Mouse (Mus musculus): ENCODE data around the gene Slfnl1. TPM values are rescaled to one million over a fixed set of nuclear protein-coding genes. Genes with fewer than 3 reads are reported as not detected.

Gene Slfnl1
- total and polyA plus RNA-seq, 2 experiments from 2014 or later = 0.73 TPM; not detected in 1

GRCm38 (mm10) chr4:120556592-120556991 is 24.6 kb downstream of the Slfnl1 start:
- no peak overlapping the region for H3K4me2 ChIP-seq (ENCODE audit: low read depth, low read length)
- H3K27me3 ChIP-seq (ENCODE audit: insufficient read depth, low read length) = no peaks in the 10 kb centered on the region
- H3K36me3 ChIP-seq (ENCODE audit: insufficient read depth, low read length) = peaks cover 64% of the 10 kb centered on the region
- H3K27ac ChIP-seq = no peak overlapping the region
- no peaks in the 10 kb centered on the region for H3K4me1 ChIP-seq (ENCODE audit: insufficient read depth, low read length)
- WGBS = 98% methylated on average over 6 of the region's 6 CpGs
- H3K4me3 ChIP-seq (ENCODE audit: low read length) = no peak overlapping the region
- DNase-seq (ENCODE audit: low spot score) (no peak), ATAC-seq (no peak)
- no peak overlapping the region for H3K9ac ChIP-seq (replicated peaks; ENCODE audit: low read length)
- TF ChIP-seq CTCF (IDR thresholded peaks at IDR 0.05; ENCODE audit: low read depth) = no peak
- H3K9me3 ChIP-seq (ENCODE audit: low read length) = no peaks in the 10 kb centered on the region

GRCm38 (mm10) chr4:120565726-120566125 is 33.7 kb downstream of the Slfnl1 start:
- Histone ChIP-seq H3K27ac (no peak overlapping the region), H3K27me3 (ENCODE audit: insufficient read depth, low read length) (no peaks in the 10 kb centered on the region), H3K4me1 (ENCODE audit: insufficient read depth, low read length) (peaks cover 16% of the 10 kb centered on the region), H3K4me3 (ENCODE audit: low read length) (no peak overlapping the region), H3K36me3 (ENCODE audit: insufficient read depth, low read length) (peaks cover 17% of the 10 kb centered on the region), H3K9ac (replicated peaks; ENCODE audit: low read length) (no peak overlapping the region), H3K4me2 (ENCODE audit: low read depth, low read length) (no peak overlapping the region), H3K9me3 (ENCODE audit: low read length) (no peaks in the 10 kb centered on the region)
- no peak for TF ChIP-seq CTCF (IDR thresholded peaks at IDR 0.05; ENCODE audit: low read depth)
- 88% methylated on average over 2 of the region's 2 CpGs for WGBS
- DNase-seq (ENCODE audit: low spot score) (no peak), ATAC-seq (no peak)

GRCm38 (mm10) chr4:120568005-120568404 is 36.0 kb downstream of the Slfnl1 start:
- 33% methylated on average over 5 of the region's 5 CpGs for WGBS
- no peak for TF ChIP-seq CTCF (IDR thresholded peaks at IDR 0.05; ENCODE audit: low read depth)
- H3K36me3 ChIP-seq (ENCODE audit: insufficient read depth, low read length) = peaks cover 14% of the 10 kb centered on the region
- H3K27me3 ChIP-seq (ENCODE audit: insufficient read depth, low read length) = no peaks in the 10 kb centered on the region
- peak overlapping the region; percentile 58 for H3K4me2 ChIP-seq (ENCODE audit: low read depth, low read length)
- no peaks in the 10 kb centered on the region for H3K9me3 ChIP-seq (ENCODE audit: low read length)
- H3K9ac ChIP-seq (replicated peaks; ENCODE audit: low read length) = 0 out of 2 replicates have a peak overlapping the region, but pooled peaks have one; percentile 13
- DNase-seq (ENCODE audit: low spot score) (no peak), ATAC-seq (no peak)
- H3K4me1 ChIP-seq (ENCODE audit: insufficient read depth, low read length) = peaks cover 16% of the 10 kb centered on the region
- 0 out of 2 replicates have a peak overlapping the region, but pooled peaks have one; percentile 15 for H3K27ac ChIP-seq
- peak overlapping the region; percentile 6; the same call in 1 of the 2 replicates for H3K4me3 ChIP-seq (ENCODE audit: low read length)

- Histone ChIP-seq H3K9me3 (ENCODE audit: low read length) (no peaks in the 10 kb centered on the region), H3K9ac (replicated peaks; ENCODE audit: low read length) (peak overlapping the region; percentile 92), H3K4me3 (ENCODE audit: low read length) (peak overlapping the region; percentile 76), H3K4me1 (ENCODE audit: insufficient read depth, low read length) (peaks cover 16% of the 10 kb centered on the region), H3K27ac (peak overlapping the region; percentile 97), H3K36me3 (ENCODE audit: insufficient read depth, low read length) (peaks cover 8% of the 10 kb centered on the region; the same call in 1 of the 2 replicates), H3K27me3 (ENCODE audit: insufficient read depth, low read length) (no peaks in the 10 kb centered on the region), H3K4me2 (ENCODE audit: low read depth, low read length) (peak overlapping the region; percentile 58)
- ATAC-seq (no peak), DNase-seq (ENCODE audit: low spot score) (no peak)
- WGBS = 4% methylated on average over 4 of the region's 4 CpGs
- TF ChIP-seq CTCF (IDR thresholded peaks at IDR 0.05; ENCODE audit: low read depth) = no peak
These were observed 37.0 kb downstream of the Slfnl1 start for GRCm38 (mm10) chr4:120569025-120569424.

- ATAC-seq (peak; percentile 98), DNase-seq (ENCODE audit: low spot score) (peak; percentile 97)
- H3K4me3 ChIP-seq (ENCODE audit: low read length) = peak within 1 kb of the TSS; percentile 76
- H3K4me1 ChIP-seq (ENCODE audit: insufficient read depth, low read length) = peaks cover 16% of the 10 kb centered on the region
- peak within 1 kb of the TSS; percentile 92 for H3K9ac ChIP-seq (replicated peaks; ENCODE audit: low read length)
- no peak for TF ChIP-seq CTCF (IDR thresholded peaks at IDR 0.05; ENCODE audit: low read depth)
- peaks cover 1% of the 10 kb centered on the region; the same call in 1 of the 2 replicates for H3K36me3 ChIP-seq (ENCODE audit: insufficient read depth, low read length)
- no peaks in the 10 kb centered on the region for H3K27me3 ChIP-seq (ENCODE audit: insufficient read depth, low read length)
- H3K9me3 ChIP-seq (ENCODE audit: low read length) = no peaks in the 10 kb centered on the region
- peak within 1 kb of the TSS; percentile 58 for H3K4me2 ChIP-seq (ENCODE audit: low read depth, low read length)
- WGBS = 2% methylated on average over 86 of the region's 97 CpGs
- peak within 1 kb of the TSS; percentile 97 for H3K27ac ChIP-seq
These were observed 37.7 kb downstream of the Slfnl1 start, which contains the start of gene Ctps for GRCm38 (mm10) chr4:120569486-120570437. Gene Ctps, minus strand, starts transcription at chr4:120570276.

- H3K9me3 ChIP-seq (ENCODE audit: low read length) = no peaks in the 10 kb centered on the region
- peak overlapping the region; percentile 76 for H3K4me3 ChIP-seq (ENCODE audit: low read length)
- WGBS = 1% methylated on average over 27 of the region's 27 CpGs
- DNase-seq (ENCODE audit: low spot score) (no peak), ATAC-seq (peak; percentile 69)
- H3K27me3 ChIP-seq (ENCODE audit: insufficient read depth, low read length) = no peaks in the 10 kb centered on the region
- peak overlapping the region; percentile 97 for H3K27ac ChIP-seq
- peaks cover 16% of the 10 kb centered on the region for H3K4me1 ChIP-seq (ENCODE audit: insufficient read depth, low read length)
- peak overlapping the region; percentile 58 for H3K4me2 ChIP-seq (ENCODE audit: low read depth, low read length)
- TF ChIP-seq CTCF (IDR thresholded peaks at IDR 0.05; ENCODE audit: low read depth) = no peak
- peak overlapping the region; percentile 92 for H3K9ac ChIP-seq (replicated peaks; ENCODE audit: low read length)
- H3K36me3 ChIP-seq (ENCODE audit: insufficient read depth, low read length) = no peaks in the 10 kb centered on the region
These were observed 38.5 kb downstream of the Slfnl1 start for GRCm38 (mm10) chr4:120570438-120571069.

Data from hindbrain, postnatal 0 days (tissue).